Mouse (Mus musculus) stomach, postnatal 0 days (tissue): ENCODE measurements around the gene Foxn2.

Experiments
- CTCF ChIP-seq: IDR thresholded peaks from 2 replicates; pipeline ENCODE4 v1.5.1; 2016; ENCODE audit warnings: antibody characterized with exemption, low read depth, mild to moderate bottlenecking, moderate library complexity
- EP300 ChIP-seq: optimal IDR thresholded peaks from 2 replicates; pipeline ENCODE3; 2016; ENCODE audit warnings: antibody characterized with exemption

- TF ChIP-seq CTCF (peak; percentile 91), EP300 (peak; percentile 87)
Measured at GRCm38 (mm10) chr17:88511095-88511551, 70.6 kb downstream of the Foxn2 start.
